Mouse (Mus musculus): Measurements from ENCODE around the gene Cd19. TPM values are rescaled to one million over a fixed set of nuclear protein-coding genes. Genes with fewer than 3 reads are reported as not detected.

Cd19 gene
- total and polyA plus RNA-seq, 3 experiments = not detected

DNA sequence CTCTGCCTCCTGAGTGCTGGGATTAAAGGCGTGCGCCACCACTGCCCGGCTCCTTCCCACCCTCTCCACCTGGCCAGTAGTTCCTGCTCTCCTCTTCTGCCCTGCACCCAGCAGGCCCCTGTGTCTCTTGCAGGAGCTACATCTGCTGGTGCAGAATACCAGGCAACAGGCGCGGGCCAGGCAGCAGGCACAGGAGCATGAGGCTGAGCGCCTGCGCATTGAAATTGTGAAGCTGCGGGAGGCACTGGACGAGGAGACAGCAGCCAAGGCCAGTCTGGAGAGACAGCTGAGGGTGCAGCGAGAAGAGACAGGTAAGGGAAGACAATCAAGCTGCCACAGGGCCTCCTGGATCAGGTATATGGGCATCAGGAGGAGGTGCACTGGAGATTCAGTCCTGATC, 29.3 kb upstream of the Cd19 start:
- TF ChIP-seq GATA2 (IDR thresholded peaks at IDR 0.05; ENCODE audit: borderline replicate concordance, low read depth, low read length) = no peak
- TF ChIP-seq GATA1 (IDR thresholded peaks at IDR 0.05; ENCODE audit: borderline replicate concordance, low read length) = no peak
- no peak for TF ChIP-seq TAL1 (conservative IDR thresholded peaks at IDR 0.05; ENCODE audit: low read depth, low read length)
- TF ChIP-seq POLR2AphosphoS5 (IDR thresholded peaks at IDR 0.05; ENCODE audit: insufficient replicate concordance, low read depth, low read length) = no peak
- no peak for TF ChIP-seq CTCF (IDR thresholded peaks at IDR 0.05; ENCODE audit: low read depth, low read length)
- Histone ChIP-seq H3K4me1 (ENCODE audit: insufficient read depth, low read depth, low read length) (no peaks in the 10 kb centered on the region), H3K9me3 (replicated peaks) (no peaks in the 10 kb centered on the region), H3K36me3 (replicated peaks) (peaks cover 72% of the 10 kb centered on the region), H3K27me3 (ENCODE audit: insufficient read depth, low read length) (no peaks in the 10 kb centered on the region), H3K4me3 (ENCODE audit: low read depth, low read length) (no peak overlapping the region)
- DNase-seq (ENCODE audit: low spot score) (no peak), ATAC-seq (ENCODE audit: extremely low read depth, insufficient number of reproducible peaks, low FRiP score, poor library complexity, severe bottlenecking) (no peak)

GRCm38 (mm10) chr7:126440134-126440533, 25.4 kb upstream of the Cd19 start:
- peaks cover 68% of the 10 kb centered on the region for H3K36me3 ChIP-seq (replicated peaks)
- no peak for ATAC-seq (ENCODE audit: extremely low read depth, insufficient number of reproducible peaks, low FRiP score, poor library complexity, severe bottlenecking)
- no peak for DNase-seq (ENCODE audit: low spot score)
- no peaks in the 10 kb centered on the region for H3K9me3 ChIP-seq (replicated peaks)
- H3K4me1 ChIP-seq (ENCODE audit: insufficient read depth, low read depth, low read length) = no peaks in the 10 kb centered on the region
- H3K4me3 ChIP-seq (ENCODE audit: low read depth, low read length) = no peak overlapping the region
- H3K27me3 ChIP-seq (ENCODE audit: insufficient read depth, low read length) = no peaks in the 10 kb centered on the region
- no peak for TF ChIP-seq GATA1 (IDR thresholded peaks at IDR 0.05; ENCODE audit: borderline replicate concordance, low read length)
- no peak for TF ChIP-seq TAL1 (conservative IDR thresholded peaks at IDR 0.05; ENCODE audit: low read depth, low read length)
- no peak for TF ChIP-seq GATA2 (IDR thresholded peaks at IDR 0.05; ENCODE audit: borderline replicate concordance, low read depth, low read length)
- TF ChIP-seq POLR2AphosphoS5 (IDR thresholded peaks at IDR 0.05; ENCODE audit: insufficient replicate concordance, low read depth, low read length) = no peak
- TF ChIP-seq CTCF (IDR thresholded peaks at IDR 0.05; ENCODE audit: low read depth, low read length) = no peak

DNA sequence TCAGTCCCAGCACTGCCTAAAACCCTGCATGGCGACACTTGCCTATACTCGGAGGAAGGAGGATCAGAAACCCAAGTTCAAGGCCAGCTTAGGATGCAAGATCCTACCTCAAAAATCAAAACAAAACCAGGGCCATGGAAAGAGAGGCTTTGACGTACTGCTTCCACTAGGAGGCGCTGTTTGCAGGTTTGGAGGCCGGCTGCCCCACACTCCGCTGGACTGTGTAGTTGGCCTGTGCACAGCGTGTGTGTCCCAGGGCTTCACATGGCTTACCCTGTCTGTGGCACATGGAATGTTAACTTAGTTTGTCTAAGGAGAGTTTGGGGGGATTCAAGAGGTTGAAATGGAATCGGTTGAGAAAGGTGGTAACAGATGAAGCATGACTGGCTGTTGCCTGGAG, 22.2 kb upstream of the Cd19 start:
- TF ChIP-seq GATA2 (IDR thresholded peaks at IDR 0.05; ENCODE audit: borderline replicate concordance, low read depth, low read length) = no peak
- peak; percentile 96 for TF ChIP-seq CTCF (IDR thresholded peaks at IDR 0.05; ENCODE audit: low read depth, low read length)
- H3K9me3 ChIP-seq (replicated peaks) = no peaks in the 10 kb centered on the region
- H3K36me3 ChIP-seq (replicated peaks) = peaks cover 68% of the 10 kb centered on the region
- DNase-seq (ENCODE audit: low spot score) = peak; percentile 29
- H3K4me1 ChIP-seq (ENCODE audit: insufficient read depth, low read depth, low read length) = no peaks in the 10 kb centered on the region
- H3K4me3 ChIP-seq (ENCODE audit: low read depth, low read length) = no peak overlapping the region
- no peak for ATAC-seq (ENCODE audit: extremely low read depth, insufficient number of reproducible peaks, low FRiP score, poor library complexity, severe bottlenecking)
- no peaks in the 10 kb centered on the region for H3K27me3 ChIP-seq (ENCODE audit: insufficient read depth, low read length)

DNA sequence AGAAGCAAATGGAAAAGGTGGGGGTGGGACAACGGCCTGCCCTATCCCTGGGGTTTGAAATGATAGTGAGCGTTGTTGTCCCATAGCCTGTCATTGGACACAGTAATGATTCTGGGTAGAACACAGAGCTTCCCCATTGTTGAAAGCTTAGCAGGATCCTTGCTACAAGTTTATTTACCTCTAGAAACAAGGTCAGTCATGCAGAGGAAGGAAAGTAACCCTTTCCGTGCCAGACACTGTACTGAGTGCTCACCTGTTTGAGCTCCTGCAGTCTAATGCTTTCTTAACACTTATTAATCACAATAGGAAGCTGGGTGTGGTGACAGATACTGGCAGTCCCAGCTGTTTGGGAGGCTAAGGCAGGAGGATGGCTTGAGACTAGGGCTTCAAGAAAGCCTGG, 21.1 kb upstream of the Cd19 start:
- ATAC-seq (ENCODE audit: extremely low read depth, insufficient number of reproducible peaks, low FRiP score, poor library complexity, severe bottlenecking) (no peak), DNase-seq (ENCODE audit: low spot score) (no peak)
- Histone ChIP-seq H3K9me3 (replicated peaks) (no peaks in the 10 kb centered on the region), H3K4me3 (ENCODE audit: low read depth, low read length) (no peak overlapping the region), H3K27me3 (ENCODE audit: insufficient read depth, low read length) (no peaks in the 10 kb centered on the region), H3K4me1 (ENCODE audit: insufficient read depth, low read depth, low read length) (no peaks in the 10 kb centered on the region), H3K36me3 (replicated peaks) (peaks cover 70% of the 10 kb centered on the region)
- TF ChIP-seq GATA2 (IDR thresholded peaks at IDR 0.05; ENCODE audit: borderline replicate concordance, low read depth, low read length) (no peak), GATA1 (IDR thresholded peaks at IDR 0.05; ENCODE audit: borderline replicate concordance, low read length) (no peak), CTCF (IDR thresholded peaks at IDR 0.05; ENCODE audit: low read depth, low read length) (no peak), TAL1 (conservative IDR thresholded peaks at IDR 0.05; ENCODE audit: low read depth, low read length) (no peak), POLR2AphosphoS5 (IDR thresholded peaks at IDR 0.05; ENCODE audit: insufficient replicate concordance, low read depth, low read length) (no peak)

- H3K4me1 ChIP-seq (ENCODE audit: insufficient read depth, low read depth, low read length) = peaks cover 3% of the 10 kb centered on the region
- DNase-seq (ENCODE audit: low spot score) (no peak), ATAC-seq (ENCODE audit: extremely low read depth, insufficient number of reproducible peaks, low FRiP score, poor library complexity, severe bottlenecking) (no peak)
- H3K27me3 ChIP-seq (ENCODE audit: insufficient read depth, low read length) = no peaks in the 10 kb centered on the region
- no peaks in the 10 kb centered on the region for H3K9me3 ChIP-seq (replicated peaks)
- TF ChIP-seq CTCF (IDR thresholded peaks at IDR 0.05; ENCODE audit: low read depth, low read length) (no peak), POLR2AphosphoS5 (IDR thresholded peaks at IDR 0.05; ENCODE audit: insufficient replicate concordance, low read depth, low read length) (no peak), TAL1 (conservative IDR thresholded peaks at IDR 0.05; ENCODE audit: low read depth, low read length) (no peak), GATA1 (IDR thresholded peaks at IDR 0.05; ENCODE audit: borderline replicate concordance, low read length) (no peak), GATA2 (IDR thresholded peaks at IDR 0.05; ENCODE audit: borderline replicate concordance, low read depth, low read length) (no peak)
- peaks cover 68% of the 10 kb centered on the region for H3K36me3 ChIP-seq (replicated peaks)
- no peak overlapping the region for H3K4me3 ChIP-seq (ENCODE audit: low read depth, low read length)
Observed at GRCm38 (mm10) chr7:126434726-126435125, 20.0 kb upstream of the Cd19 start.

DNA sequence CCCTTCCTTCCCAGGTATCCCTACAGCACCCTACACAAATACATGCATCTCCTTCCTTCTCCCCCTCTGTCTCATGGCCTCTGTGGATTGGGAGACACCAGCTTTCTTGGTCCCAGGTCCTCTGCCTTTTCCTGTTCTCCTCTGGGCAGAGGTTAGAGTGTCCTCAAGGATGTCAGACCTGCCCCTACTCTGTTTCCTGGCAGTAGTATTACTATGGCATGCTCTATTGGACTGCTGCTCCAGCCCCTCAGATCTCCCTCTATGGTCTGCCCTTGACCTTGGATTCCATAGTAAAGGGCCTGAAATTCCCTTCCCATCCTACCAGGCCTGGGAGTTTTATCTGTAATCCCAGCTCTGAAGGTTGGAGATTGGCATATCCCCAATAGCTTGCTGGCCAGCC, 15.5 kb upstream of the Cd19 start:
- Histone ChIP-seq H3K36me3 (replicated peaks) (peaks cover 42% of the 10 kb centered on the region), H3K27me3 (ENCODE audit: insufficient read depth, low read length) (no peaks in the 10 kb centered on the region; the same call in 1 of the 2 replicates), H3K4me1 (ENCODE audit: insufficient read depth, low read depth, low read length) (peaks cover 18% of the 10 kb centered on the region), H3K9me3 (replicated peaks) (peaks cover 18% of the 10 kb centered on the region), H3K4me3 (ENCODE audit: low read depth, low read length) (no peak overlapping the region)
- TF ChIP-seq GATA1 (IDR thresholded peaks at IDR 0.05; ENCODE audit: borderline replicate concordance, low read length) (no peak), TAL1 (conservative IDR thresholded peaks at IDR 0.05; ENCODE audit: low read depth, low read length) (no peak), GATA2 (IDR thresholded peaks at IDR 0.05; ENCODE audit: borderline replicate concordance, low read depth, low read length) (no peak), POLR2AphosphoS5 (IDR thresholded peaks at IDR 0.05; ENCODE audit: insufficient replicate concordance, low read depth, low read length) (no peak), CTCF (IDR thresholded peaks at IDR 0.05; ENCODE audit: low read depth, low read length) (no peak)
- no peak for ATAC-seq (ENCODE audit: extremely low read depth, insufficient number of reproducible peaks, low FRiP score, poor library complexity, severe bottlenecking)
- DNase-seq (ENCODE audit: low spot score) = no peak

- ATAC-seq (ENCODE audit: extremely low read depth, insufficient number of reproducible peaks, low FRiP score, poor library complexity, severe bottlenecking) = no peak
- H3K36me3 ChIP-seq (replicated peaks) = peaks cover 37% of the 10 kb centered on the region
- H3K4me3 ChIP-seq (ENCODE audit: low read depth, low read length) = peak overlapping the region; percentile 83
Observed at GRCm38 (mm10) chr7:126429503-126429898, 14.8 kb upstream of the Cd19 start.

More at GRCm38 (mm10) chr7:126429503-126429898, 14.8 kb upstream of the Cd19 start:
- no peak for DNase-seq (ENCODE audit: low spot score)
- H3K9me3 ChIP-seq (replicated peaks) = peaks cover 18% of the 10 kb centered on the region
- TF ChIP-seq GATA2 (IDR thresholded peaks at IDR 0.05; ENCODE audit: borderline replicate concordance, low read depth, low read length) = no peak
- no peak for TF ChIP-seq CTCF (IDR thresholded peaks at IDR 0.05; ENCODE audit: low read depth, low read length)
- peaks cover 18% of the 10 kb centered on the region for H3K4me1 ChIP-seq (ENCODE audit: insufficient read depth, low read depth, low read length)
- peaks cover 4% of the 10 kb centered on the region; the same call in 1 of the 2 replicates for H3K27me3 ChIP-seq (ENCODE audit: insufficient read depth, low read length)
